ENCODE assay signal across 7 mouse cellular contexts in the genomic region with DNA sequence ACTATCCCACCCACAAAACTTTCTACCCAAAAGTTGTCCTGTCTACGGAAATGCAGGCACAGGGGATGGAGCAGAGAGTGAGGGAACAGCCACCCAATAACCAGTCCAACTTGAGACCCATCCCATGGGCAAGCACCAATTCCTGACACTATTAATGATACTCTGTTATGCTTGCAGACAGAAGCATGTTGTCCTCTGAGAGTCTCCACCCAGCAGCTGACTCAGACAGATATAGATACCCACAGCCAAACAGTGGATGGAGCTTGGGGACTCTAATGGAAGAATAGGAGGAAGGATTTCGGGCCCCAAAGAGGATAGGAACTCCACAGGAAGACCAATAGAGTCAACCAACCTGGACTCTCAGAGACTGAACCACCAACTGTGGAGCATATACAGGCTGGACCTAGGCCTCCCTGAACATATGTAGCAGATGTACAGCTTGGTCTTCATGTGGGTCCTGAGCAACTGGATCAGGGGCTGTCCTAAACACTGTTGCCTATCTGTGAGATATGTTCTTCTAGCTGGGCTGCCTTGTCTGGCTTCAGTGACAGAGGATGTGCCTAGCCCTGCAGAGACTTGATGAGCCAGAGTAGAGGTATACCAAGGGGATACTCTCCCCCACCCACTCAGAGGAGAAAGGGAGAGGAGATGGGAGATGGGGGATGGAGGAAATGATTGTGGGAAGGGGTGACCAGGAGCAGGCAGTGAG.
A peak's percentile ranks its signal among the peaks of the same experiment; 100 is the strongest.
DNase-seq lines count a peak whose midpoint lies in the region; ATAC-seq and TF ChIP-seq lines count a peak whose summit lies in the region.
"Not testable (repeated sequence)": the region's sequence is repeated elsewhere in the genome, so short reads cannot be mapped to it uniquely, and the experiment has no call there.

No protein-coding gene starts in this region.

- not testable (repeated sequence) for H3K27me3 ChIP-seq in liver, embryonic 11.5 days (replicated peaks; ENCODE audit: control insufficient read depth, insufficient read depth, low read length); liver, embryonic 13.5 days; liver, embryonic 15.5 days; liver, postnatal 0 days (ENCODE audit: insufficient read depth, low read length); lung, embryonic 16.5 days (ENCODE audit: control insufficient read depth, insufficient read depth, low read depth, low read length); megakaryocyte, embryonic 14.5 days (replicated peaks)

- H3K4me2 ChIP-seq in liver, embryonic 11.5 days; liver, postnatal 0 days (ENCODE audit: low read depth, low read length); lung, embryonic 16.5 days (ENCODE audit: low read depth, low read length): not testable (repeated sequence)
- peak overlapping the region; percentile 30 for H3K4me2 ChIP-seq in liver, embryonic 13.5 days
- peak overlapping the region; percentile 20 for H3K4me2 ChIP-seq in liver, embryonic 15.5 days

- H3K4me1 ChIP-seq in bone marrow macrophage, adult 2 months (ENCODE audit: control insufficient read depth, insufficient read depth, low read length), result peaks cover 34% of the 10 kb centered on the region
- peaks cover 22% of the 10 kb centered on the region for H3K4me1 ChIP-seq in liver, embryonic 11.5 days (replicated peaks; ENCODE audit: control insufficient read depth, insufficient read depth, low read length)
- H3K4me1 ChIP-seq in liver, embryonic 13.5 days (replicated peaks), result peaks cover 66% of the 10 kb centered on the region
- peaks cover 40% of the 10 kb centered on the region for H3K4me1 ChIP-seq in liver, embryonic 15.5 days (replicated peaks)
- H3K4me1 ChIP-seq in liver, postnatal 0 days (ENCODE audit: insufficient read depth); lung, embryonic 16.5 days (replicated peaks; ENCODE audit: control insufficient read depth, insufficient read depth, low read length): not testable (repeated sequence)
- peaks cover 91% of the 10 kb centered on the region for H3K4me1 ChIP-seq in megakaryocyte, embryonic 14.5 days

- 0 out of 2 replicates have a peak overlapping the region, but pooled peaks have one; percentile 8 for H3K27ac ChIP-seq in bone marrow macrophage, adult 2 months (ENCODE audit: insufficient read depth, low read depth, low read length)
- peak overlapping the region; percentile 15; the same call in 1 of the 2 replicates for H3K27ac ChIP-seq in liver, embryonic 11.5 days (ENCODE audit: low read depth, low read length)
- peak overlapping the region; percentile 86 for H3K27ac ChIP-seq in liver, embryonic 13.5 days
- peak overlapping the region; percentile 68 for H3K27ac ChIP-seq in liver, embryonic 15.5 days (replicated peaks)
- H3K27ac ChIP-seq in liver, postnatal 0 days (ENCODE audit: low read depth), result not testable (repeated sequence)
- H3K27ac ChIP-seq in lung, embryonic 16.5 days (ENCODE audit: low read length), result peak overlapping the region; percentile 11

- H3K9ac ChIP-seq in liver, embryonic 11.5 days (ENCODE audit: low read depth, low read length); liver, embryonic 15.5 days; liver, postnatal 0 days (replicated peaks); lung, embryonic 16.5 days (ENCODE audit: low read length): not testable (repeated sequence)
- H3K9ac ChIP-seq in liver, embryonic 13.5 days, result peak overlapping the region; percentile 29; the same call in 1 of the 2 replicates

- H3K4me3 ChIP-seq in bone marrow macrophage, adult 2 months (ENCODE audit: insufficient read depth, low read length); liver, embryonic 11.5 days (ENCODE audit: low read depth, low read length); liver, embryonic 13.5 days (replicated peaks); liver, embryonic 15.5 days (replicated peaks); liver, postnatal 0 days (ENCODE audit: low read depth, low read length); lung, embryonic 16.5 days (ENCODE audit: low read length): not testable (repeated sequence)
- peak overlapping the region; percentile 33 for H3K4me3 ChIP-seq in megakaryocyte, embryonic 14.5 days (replicated peaks)

- H3K36me3 ChIP-seq in liver, embryonic 11.5 days (ENCODE audit: control insufficient read depth, insufficient read depth, low read length); liver, embryonic 13.5 days; liver, embryonic 15.5 days (replicated peaks); liver, postnatal 0 days (replicated peaks; ENCODE audit: insufficient read depth, low read length); lung, embryonic 16.5 days (ENCODE audit: control insufficient read depth, insufficient read depth, low read length): not testable (repeated sequence)
- H3K36me3 ChIP-seq in megakaryocyte, embryonic 14.5 days (replicated peaks; ENCODE audit: low read length), result peaks cover 69% of the 10 kb centered on the region

- WGBS in liver, embryonic 11.5 days, result 73% methylated on average over 2 of the region's 2 CpGs
- 47% methylated on average over 2 of the region's 2 CpGs for WGBS in liver, embryonic 13.5 days (ENCODE audit: insufficient replicate concordance)
- WGBS in liver, embryonic 15.5 days (ENCODE audit: insufficient replicate concordance), result 44% methylated on average over 2 of the region's 2 CpGs
- WGBS in liver, postnatal 0 days (ENCODE audit: insufficient replicate concordance), result 76% methylated on average over 2 of the region's 2 CpGs
- 81% methylated on average over 2 of the region's 2 CpGs for WGBS in lung, embryonic 16.5 days

- not testable (repeated sequence) for TF ChIP-seq POLR2A in bone marrow macrophage, adult 2 months (IDR thresholded peaks at IDR 0.05; ENCODE audit: borderline replicate concordance, low read depth, low read length)

- not testable (repeated sequence) for DNase-seq in liver, embryonic 11.5 days (ENCODE audit: low spot score); liver, postnatal 0 days
- peak; percentile 38 for DNase-seq in liver, embryonic 13.5 days

- not testable (repeated sequence) for TF ChIP-seq EP300 in liver, postnatal 0 days (IDR thresholded peaks at IDR 0.05; ENCODE audit: low read depth)

- ATAC-seq in liver, embryonic 11.5 days (replicated peaks; ENCODE audit: low FRiP score), result peak; percentile 54
- peak; percentile 85 for ATAC-seq in liver, embryonic 13.5 days (ENCODE audit: low read depth)
- ATAC-seq in liver, embryonic 15.5 days (ENCODE audit: insufficient read depth), result peak; percentile 76
- ATAC-seq in liver, postnatal 0 days, result 0 out of 2 replicates have a peak, but pooled peaks have one; percentile 35
- not testable (repeated sequence) for ATAC-seq in lung, embryonic 16.5 days (ENCODE audit: low read depth)

- TF ChIP-seq CTCF in bone marrow macrophage, adult 2 months (IDR thresholded peaks at IDR 0.05; ENCODE audit: low read depth, low read length); liver, postnatal 0 days (IDR thresholded peaks at IDR 0.05; ENCODE audit: low read depth): not testable (repeated sequence)

- H3K9me3 ChIP-seq in liver, embryonic 11.5 days (ENCODE audit: control insufficient read depth, low read length); liver, embryonic 13.5 days (replicated peaks); liver, embryonic 15.5 days (replicated peaks); liver, postnatal 0 days (ENCODE audit: low read length); lung, embryonic 16.5 days (ENCODE audit: control insufficient read depth, low read length); megakaryocyte, embryonic 14.5 days: not testable (repeated sequence)
